Mouse (Mus musculus) CH12.LX (cell line): ENCODE results near the gene Clpb. TPM values are rescaled to one million over a fixed set of nuclear protein-coding genes. Genes with fewer than 3 reads are reported as not detected.

Source experiments
- DNase-seq: peaks from one replicate; pipeline ENCODE4 v3.0.0-alpha.2; 2013; ENCODE audit errors: extremely low read depth
- H3K27ac ChIP-seq: 2 replicates; pipeline ENCODE4 v1.5.1; 2012; ENCODE audit warnings: low read depth, mild to moderate bottlenecking, control low read depth, moderate library complexity; ENCODE audit not compliant: insufficient read depth
- H3K27me3 ChIP-seq: replicated peaks from 2 replicates; pipeline ENCODE3; 2012; ENCODE audit warnings: inconsistent platforms
- H3K36me3 ChIP-seq, 2 experiments: replicated peaks in 1 of 2; 2 replicates each; pipeline versions ENCODE3 to v1.6.1; 2012; ENCODE audit warnings: inconsistent platforms in 1 of 2, low read length in 1 of 2, mild to moderate bottlenecking in 1 of 2, mixed read lengths in 1 of 2, moderate library complexity in 1 of 2; ENCODE audit not compliant: control insufficient read depth in 1 of 2, insufficient read depth in 1 of 2
- H3K4me1 ChIP-seq, 2 experiments: 2 replicates each; pipeline ENCODE4 v1.6.1; 2012; ENCODE audit warnings: inconsistent platforms in 1 of 2, moderate library complexity in 1 of 2; ENCODE audit not compliant: insufficient read depth in 2 of 2, control insufficient read depth in 1 of 2
- H3K4me2 ChIP-seq: 2 replicates; pipeline ENCODE4 v1.6.1; 2012; ENCODE audit warnings: low read depth, mild to moderate bottlenecking, control low read depth; ENCODE audit not compliant: poor library complexity, insufficient read depth, severe bottlenecking
- H3K4me3 ChIP-seq, 3 experiments: fragments of 150-350 bp in 1 of 3; sonication (generic) in 1 of 3; replicated peaks in 1 of 3; 2 replicates each; pipeline versions ENCODE3 to v1.5.1; 2011 to 2012; ENCODE audit warnings: low read depth in 2 of 3, low read length in 2 of 3, mild to moderate bottlenecking in 2 of 3, moderate library complexity in 2 of 3, control low read depth in 1 of 3, improper control_type of control experiment in 1 of 3, inconsistent platforms in 1 of 3, mixed read lengths in 1 of 3; ENCODE audit not compliant: poor library complexity in 1 of 3
- H3K79me2 ChIP-seq: replicated peaks from 2 replicates; pipeline ENCODE4 v1.6.1; 2012; ENCODE audit warnings: mild to moderate bottlenecking, moderate library complexity; ENCODE audit not compliant: control insufficient read depth, poor library complexity, insufficient read depth, severe bottlenecking; ENCODE audit errors: extremely low read depth
- H3K9ac ChIP-seq: 2 replicates; pipeline ENCODE4 v1.6.1; 2012; ENCODE audit warnings: low read depth, mild to moderate bottlenecking, control low read depth, moderate library complexity; ENCODE audit not compliant: insufficient read depth
- H3K9me3 ChIP-seq: replicated peaks from 2 replicates; pipeline ENCODE3; 2012; ENCODE audit warnings: low read length, inconsistent platforms, mixed read lengths
- CHD1 ChIP-seq: IDR thresholded peaks from 2 replicates; pipeline ENCODE4 v1.6.1; 2012; ENCODE audit warnings: low read depth, low read length, improper control_type of control experiment, inconsistent platforms
- CTCF ChIP-seq, 2 experiments: IDR thresholded peaks in 1 of 2; conservative IDR thresholded peaks in 1 of 2; 2 replicates each; pipeline ENCODE4 v1.5.1; 2011 to 2012; ENCODE audit warnings: low read depth in 2 of 2, low read length in 2 of 2, improper control_type of control experiment in 1 of 2, inconsistent platforms in 1 of 2, mild to moderate bottlenecking in 1 of 2, moderate library complexity in 1 of 2
- ELF1 ChIP-seq: IDR thresholded peaks from 2 replicates; pipeline ENCODE4 v1.6.1; 2014; ENCODE audit warnings: low read depth, mild to moderate bottlenecking, inconsistent platforms, low read length, improper control_type of control experiment
- EP300 ChIP-seq: IDR thresholded peaks from 2 replicates; pipeline ENCODE4 v1.6.1; 2011; ENCODE audit warnings: low read length, improper control_type of control experiment
- ETS1 ChIP-seq: conservative IDR thresholded peaks from 2 replicates; pipeline ENCODE4 v1.6.1; 2012; ENCODE audit warnings: low read depth, mild to moderate bottlenecking, inconsistent platforms, low read length, improper control_type of control experiment, moderate library complexity
- GABPA ChIP-seq: IDR thresholded peaks from 2 replicates; pipeline ENCODE4 v1.6.1; 2012; ENCODE audit warnings: low read depth, low read length, improper control_type of control experiment, inconsistent platforms; ENCODE audit not compliant: insufficient replicate concordance
- HCFC1 ChIP-seq: IDR thresholded peaks from 2 replicates; pipeline ENCODE4 v1.6.1; 2012; ENCODE audit warnings: low read depth, mild to moderate bottlenecking, inconsistent platforms, low read length, improper control_type of control experiment
- IRF4 ChIP-seq: IDR thresholded peaks from 2 replicates; pipeline ENCODE4 v1.6.1; 2014; ENCODE audit warnings: low read depth, mild to moderate bottlenecking, inconsistent platforms, low read length, improper control_type of control experiment
- JUND ChIP-seq: conservative IDR thresholded peaks from 2 replicates; pipeline ENCODE4 v1.6.1; 2011; ENCODE audit warnings: low read depth, low read length, improper control_type of control experiment
- KAT2A ChIP-seq: IDR thresholded peaks from 2 replicates; pipeline ENCODE4 v1.6.1; 2012; ENCODE audit warnings: low read length, improper control_type of control experiment, inconsistent platforms; ENCODE audit not compliant: insufficient replicate concordance
- MAFK ChIP-seq: IDR thresholded peaks from 2 replicates; pipeline ENCODE4 v1.6.1; 2011; ENCODE audit warnings: low read length, improper control_type of control experiment; ENCODE audit not compliant: insufficient replicate concordance
- MAX ChIP-seq: IDR thresholded peaks from 2 replicates; pipeline ENCODE4 v1.6.1; 2011; ENCODE audit warnings: low read length, improper control_type of control experiment
- MAZ ChIP-seq: IDR thresholded peaks from 2 replicates; pipeline ENCODE4 v1.6.1; 2012; ENCODE audit warnings: low read depth, mild to moderate bottlenecking, inconsistent platforms, low read length, improper control_type of control experiment, moderate library complexity
- MEF2A ChIP-seq: IDR thresholded peaks from 2 replicates; pipeline ENCODE4 v1.6.1; 2014; ENCODE audit warnings: low read depth, mild to moderate bottlenecking, inconsistent platforms, low read length, improper control_type of control experiment, borderline replicate concordance
- MYC ChIP-seq: IDR thresholded peaks from 2 replicates; pipeline ENCODE4 v1.6.1; 2011; ENCODE audit warnings: low read depth, mild to moderate bottlenecking, improper control_type of control experiment, low read length
- NRF1 ChIP-seq: IDR thresholded peaks from 2 replicates; pipeline ENCODE4 v1.6.1; 2014; ENCODE audit warnings: low read depth, mild to moderate bottlenecking, inconsistent platforms, low read length, improper control_type of control experiment, moderate library complexity
- POLR2AphosphoS2 ChIP-seq: IDR thresholded peaks from 2 replicates; pipeline ENCODE4 v1.6.1; 2011; ENCODE audit warnings: low read depth, low read length, improper control_type of control experiment
- RCOR1 ChIP-seq: conservative IDR thresholded peaks from 2 replicates; pipeline ENCODE4 v1.6.1; 2012; ENCODE audit warnings: low read depth, mild to moderate bottlenecking, inconsistent platforms, low read length, improper control_type of control experiment
- SMC3 ChIP-seq: IDR thresholded peaks from 2 replicates; pipeline ENCODE4 v1.6.1; 2011; ENCODE audit warnings: low read depth, low read length, improper control_type of control experiment
- TBP ChIP-seq: conservative IDR thresholded peaks from 2 replicates; pipeline ENCODE4 v1.6.1; 2011; ENCODE audit warnings: low read depth, low read length, improper control_type of control experiment
- TCF12 ChIP-seq: IDR thresholded peaks from 2 replicates; pipeline ENCODE4 v1.6.1; 2014; ENCODE audit warnings: low read depth, mild to moderate bottlenecking, inconsistent platforms, low read length, improper control_type of control experiment
- ZKSCAN1 ChIP-seq: IDR thresholded peaks from 2 replicates; pipeline ENCODE4 v1.6.1; 2012; ENCODE audit warnings: low read depth, inconsistent platforms, low read length, improper control_type of control experiment, borderline replicate concordance
- ZMIZ1 ChIP-seq: IDR thresholded peaks from 2 replicates; pipeline ENCODE4 v1.6.1; 2012; ENCODE audit warnings: low read depth, mild to moderate bottlenecking, inconsistent platforms, low read length, improper control_type of control experiment
- dilution Hi-C: fragments of 300-500 bp; cut with MboI; formaldehyde crosslinking; loops from 2 replicates; pipeline ENCODE4 v1.14.3; 2020; ENCODE audit warnings: low sequenced_read_pairs; ENCODE audit not compliant: extremely low pct_unique_long_range_greater_than_20kb, extremely low pct_ligation_motif_present
- in situ Hi-C: fragments of 300-500 bp; cut with MboI; formaldehyde crosslinking; loops from 3 replicates; pipeline ENCODE4 v1.14.3; 2019; ENCODE audit warnings: low sequenced_read_pairs, low pct_ligation_motif_present, low pct_unique_long_range_greater_than_20kb, mixed read lengths
- polyA plus RNA-seq: library from polyadenylated mRNA; unstranded; fragments of >175 nt; gene quantifications from 2 replicates; pipeline ENCODE4 v1.2.1, GENCODE M21; 2012; ENCODE audit warnings: low read depth; ENCODE audit not compliant: insufficient read length
- total RNA-seq, 2 experiments: library from RNA; depleted of rRNA; stranded (reverse); fragments of 300-350 nt in 1 of 2; fragments of >200 nt in 1 of 2; gene quantifications; 2 replicates each; pipeline ENCODE4 v1.2.3; 2012 to 2014

Clpb gene
- total and polyA plus RNA-seq, 3 experiments, result 25.5 to 68.4 (median 41.7) TPM

- Histone ChIP-seq H3K4me2 (no peak overlapping the region), H3K79me2 (no peaks in the 10 kb centered on the region), H3K27me3 (no peaks in the 10 kb centered on the region), H3K4me3 (no peak overlapping the region), H3K4me1 (peaks cover 3 to 22% of the 10 kb centered on the region in 2 experiments; a peak in 2 of 4 replicates), H3K27ac (no peak overlapping the region), H3K36me3 (peaks cover 16 to 72% of the 10 kb centered on the region in 2 experiments), H3K9me3 (no peaks in the 10 kb centered on the region), H3K9ac (no peak overlapping the region)
- dilution Hi-C loops (no loop called here), in situ Hi-C loops (no loop called here)
- no peak for TF ChIP-seq IRF4
- no peak for TF ChIP-seq JUND
- no peak for TF ChIP-seq MEF2A
- TF ChIP-seq NRF1, result no peak
- no peak for TF ChIP-seq GABPA
- TF ChIP-seq MAX, result no peak
- TF ChIP-seq RCOR1, result no peak
- TF ChIP-seq KAT2A, result no peak
- TF ChIP-seq MAZ, result no peak
- TF ChIP-seq SMC3, result no peak
- no peak for TF ChIP-seq TCF12
- no peak for TF ChIP-seq EP300
- no peak for TF ChIP-seq TBP
- TF ChIP-seq CTCF (conservative IDR thresholded peaks at IDR 0.05 in 1 of 2, IDR thresholded peaks at IDR 0.05 in 1 of 2; ENCODE audit: low read depth in 2 of 2, low read length in 2 of 2), result no peak
- no peak for DNase-seq
These were observed 21.2 kb downstream of the Clpb start for GRCm38 (mm10) chr7:101684671-101685070.

- no peaks in the 10 kb centered on the region for H3K79me2 ChIP-seq
- no peak overlapping the region for H3K27ac ChIP-seq
- no peak overlapping the region for H3K4me2 ChIP-seq
- no peak overlapping the region for H3K9ac ChIP-seq
- TF ChIP-seq POLR2AphosphoS2 (no peak), CHD1 (no peak), HCFC1 (no peak), ZKSCAN1 (no peak), ETS1 (no peak), MYC (no peak), SMC3 (no peak), ELF1 (no peak), ZMIZ1 (no peak), MEF2A (no peak), MAZ (no peak), EP300 (no peak), MAFK (no peak), JUND (no peak)
- no peaks in the 10 kb centered on the region for H3K27me3 ChIP-seq
- peaks cover 24 to 70% of the 10 kb centered on the region in 2 experiments for H3K36me3 ChIP-seq
- dilution Hi-C loops (no loop called here), in situ Hi-C loops (no loop called here)
- DNase-seq, result no peak
- no peaks in the 10 kb centered on the region for H3K9me3 ChIP-seq
- H3K4me3 ChIP-seq, result no peak overlapping the region
- H3K4me1 ChIP-seq, result no peaks in the 10 kb centered on the region
These were observed 23.7 kb downstream of the Clpb start for GRCm38 (mm10) chr7:101687144-101687543.
